Mouse (Mus musculus) bone marrow macrophage, adult 2 months (primary cell): ENCODE results near the gene Armc9. TPM values are rescaled to one million over a fixed set of nuclear protein-coding genes. Genes with fewer than 3 reads are reported as not detected.

Experiments
- H3K27ac ChIP-seq: 2 replicates; pipeline ENCODE4 v1.5.1; 2012; ENCODE audit warnings: low read depth, low read length; ENCODE audit not compliant: insufficient read depth
- H3K4me1 ChIP-seq: 2 replicates; pipeline ENCODE4 v1.6.1; 2012; ENCODE audit warnings: low read length; ENCODE audit not compliant: control insufficient read depth, insufficient read depth
- H3K4me3 ChIP-seq: 2 replicates; pipeline ENCODE4 v1.5.1; 2012; ENCODE audit warnings: mild to moderate bottlenecking, low read length, moderate library complexity; ENCODE audit not compliant: insufficient read depth
- CTCF ChIP-seq: IDR thresholded peaks from 2 replicates; pipeline ENCODE4 v1.5.1; 2012; ENCODE audit warnings: low read depth, mild to moderate bottlenecking, low read length, moderate library complexity
- POLR2A ChIP-seq: IDR thresholded peaks from 2 replicates; pipeline ENCODE4 v1.6.1; 2012; ENCODE audit warnings: mild to moderate bottlenecking, low read depth, low read length, borderline replicate concordance
- polyA plus RNA-seq: library from polyadenylated mRNA; stranded (reverse); fragments of >200 nt; gene quantifications from 2 replicates; pipeline ENCODE4 v1.2.4, GENCODE M21; 2012; ENCODE audit not compliant: missing spikeins, insufficient read depth, insufficient read length

The Armc9 gene
- polyA plus RNA-seq, 1 experiment, result 3.1 TPM

DNA sequence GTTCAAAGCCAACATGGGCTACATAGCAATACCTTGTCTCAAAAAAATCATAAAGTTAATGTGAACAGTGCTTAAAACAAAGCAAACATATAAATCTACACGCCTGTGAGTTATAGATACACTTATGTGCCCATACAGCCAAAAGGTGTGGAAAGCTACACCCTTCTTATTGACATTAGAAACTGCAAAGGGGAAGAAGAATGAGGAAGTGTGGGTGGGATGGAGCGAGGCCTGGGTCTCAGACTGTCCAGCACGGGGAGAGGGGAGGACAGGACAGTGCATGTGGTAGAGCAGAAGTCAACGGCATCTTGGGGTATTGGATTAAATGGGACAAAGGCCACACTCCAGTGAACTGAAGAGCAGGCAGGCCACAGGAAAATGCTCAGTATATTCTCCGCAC, 61.8 kb downstream of the Armc9 start:
- Histone ChIP-seq H3K27ac (no peak overlapping the region), H3K4me1 (peaks cover 39% of the 10 kb centered on the region), H3K4me3 (no peak overlapping the region)
- no peak for TF ChIP-seq POLR2A
- no peak for TF ChIP-seq CTCF

DNA sequence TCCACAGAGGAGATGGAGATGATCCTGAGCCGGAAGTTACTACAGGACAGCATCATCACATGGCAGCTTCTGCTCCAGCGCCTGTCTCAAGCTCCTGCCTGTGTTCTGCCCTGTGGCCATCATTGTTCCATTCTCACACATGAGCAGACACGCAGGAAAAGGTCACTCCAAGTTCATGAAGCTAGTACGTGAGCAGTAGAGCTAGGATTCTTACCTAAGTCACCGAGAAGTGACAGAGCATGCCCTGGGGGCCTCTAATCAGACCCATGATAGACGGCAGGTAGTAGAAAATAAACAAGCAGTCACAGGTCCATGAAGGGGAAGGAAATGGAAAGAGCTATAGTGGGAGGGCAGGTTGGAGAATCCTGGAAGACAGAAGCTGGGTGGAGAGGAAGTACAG, 63.4 kb downstream of the Armc9 start:
- Histone ChIP-seq H3K4me1 (peaks cover 39% of the 10 kb centered on the region), H3K4me3 (no peak overlapping the region), H3K27ac (peak overlapping the region; percentile 46)
- TF ChIP-seq POLR2A (no peak), CTCF (no peak)

DNA sequence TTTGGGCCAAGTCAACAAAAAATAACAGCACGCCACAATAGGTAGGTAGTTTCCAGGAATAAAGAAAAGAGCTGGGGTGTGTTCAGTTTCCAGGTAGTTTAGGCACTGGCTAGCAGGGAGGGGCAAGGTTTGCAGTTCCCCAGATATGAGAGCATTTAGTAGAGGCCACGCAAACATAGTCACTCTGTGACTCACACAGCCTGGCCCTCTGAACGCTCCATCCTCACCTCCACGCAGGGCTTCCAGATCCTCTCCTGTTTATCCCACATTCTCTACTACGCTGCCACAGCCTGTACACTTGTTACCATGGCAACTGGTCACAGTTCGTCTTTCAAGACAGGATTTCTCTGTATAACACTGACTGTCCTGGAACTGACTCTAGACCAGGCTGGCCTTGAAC, 70.6 kb downstream of the Armc9 start:
- no peak overlapping the region for H3K27ac ChIP-seq
- TF ChIP-seq CTCF (no peak), POLR2A (no peak)
- peaks cover 23% of the 10 kb centered on the region for H3K4me1 ChIP-seq
- H3K4me3 ChIP-seq, result no peak overlapping the region

GRCm38 (mm10) chr1:86228653-86229052, 74.1 kb downstream of the Armc9 start:
- H3K4me1 ChIP-seq, result peaks cover 41% of the 10 kb centered on the region
- no peak for TF ChIP-seq CTCF
- no peak for TF ChIP-seq POLR2A
- no peak overlapping the region for H3K4me3 ChIP-seq
- peak overlapping the region; percentile 100 for H3K27ac ChIP-seq

- Histone ChIP-seq H3K4me3 (no peak overlapping the region), H3K27ac (peak overlapping the region; percentile 100), H3K4me1 (peaks cover 45% of the 10 kb centered on the region)
- TF ChIP-seq CTCF (no peak), POLR2A (no peak)
Measured at GRCm38 (mm10) chr1:86229184-86229829, 74.7 kb downstream of the Armc9 start.

- Histone ChIP-seq H3K4me1 (peaks cover 50% of the 10 kb centered on the region), H3K27ac (no peak overlapping the region), H3K4me3 (no peak overlapping the region)
- TF ChIP-seq CTCF, result no peak
- no peak for TF ChIP-seq POLR2A
Measured at GRCm38 (mm10) chr1:86232631-86233030, 78.1 kb downstream of the Armc9 start.

- TF ChIP-seq CTCF (no peak), POLR2A (no peak)
- Histone ChIP-seq H3K27ac (peak overlapping the region; percentile 66), H3K4me3 (no peak overlapping the region), H3K4me1 (peaks cover 42% of the 10 kb centered on the region)
Measured at GRCm38 (mm10) chr1:86233808-86234207, 79.2 kb downstream of the Armc9 start.

GRCm38 (mm10) chr1:86235118-86235517, 80.5 kb downstream of the Armc9 start:
- Histone ChIP-seq H3K27ac (no peak overlapping the region), H3K4me3 (no peak overlapping the region), H3K4me1 (peaks cover 31% of the 10 kb centered on the region)
- TF ChIP-seq CTCF (no peak), POLR2A (no peak)

DNA sequence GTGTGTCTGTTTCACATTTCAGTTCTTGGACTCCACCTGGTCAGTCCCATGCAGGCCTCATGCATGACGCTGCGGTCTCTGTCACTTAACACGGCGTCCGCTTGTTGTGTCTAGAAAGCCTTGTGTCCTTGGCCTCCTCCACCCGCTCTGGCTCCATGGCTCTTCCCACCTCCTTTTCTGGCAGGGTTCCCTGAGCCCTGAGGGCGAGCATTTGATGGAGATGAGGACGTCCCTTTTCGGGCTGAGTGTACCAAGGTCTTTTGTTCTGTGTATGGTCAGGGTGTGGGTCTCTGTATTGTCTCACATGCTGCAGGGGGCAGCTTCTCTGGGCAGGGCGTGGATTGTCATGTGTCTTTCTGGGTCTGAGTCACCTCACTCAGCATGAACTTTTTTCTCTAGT, 81.9 kb downstream of the Armc9 start:
- Histone ChIP-seq H3K27ac (no peak overlapping the region), H3K4me3 (no peak overlapping the region), H3K4me1 (peaks cover 38% of the 10 kb centered on the region)
- no peak for TF ChIP-seq CTCF
- TF ChIP-seq POLR2A, result no peak

DNA sequence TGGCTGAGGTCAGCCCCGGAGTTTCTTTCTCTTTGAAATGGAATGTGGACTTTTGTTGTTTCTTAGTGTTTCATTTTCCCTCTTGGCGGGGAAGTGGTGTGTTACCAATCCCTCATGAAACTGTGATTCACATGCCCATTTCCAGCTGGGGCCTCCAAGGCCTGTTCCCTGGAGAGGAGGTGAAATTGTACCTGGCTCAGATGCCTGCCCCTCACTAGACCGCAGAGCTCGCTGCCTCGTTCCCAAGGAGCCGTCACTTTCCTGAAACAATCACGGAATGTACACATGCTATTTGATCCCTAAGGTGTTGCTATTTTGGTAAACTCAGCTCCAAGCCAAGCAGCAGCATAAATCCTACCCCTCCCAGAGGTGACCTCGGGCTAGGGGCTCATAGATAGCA, 84.4 kb downstream of the Armc9 start:
- H3K4me1 ChIP-seq, result peaks cover 25% of the 10 kb centered on the region
- no peak overlapping the region for H3K4me3 ChIP-seq
- no peak for TF ChIP-seq CTCF
- no peak for TF ChIP-seq POLR2A
- H3K27ac ChIP-seq, result no peak overlapping the region

GRCm38 (mm10) chr1:86239871-86240270, 85.3 kb downstream of the Armc9 start:
- no peak for TF ChIP-seq CTCF
- TF ChIP-seq POLR2A, result no peak

More at GRCm38 (mm10) chr1:86239871-86240270, 85.3 kb downstream of the Armc9 start:
- H3K4me1 ChIP-seq, result peaks cover 19% of the 10 kb centered on the region
- no peak overlapping the region for H3K4me3 ChIP-seq
- H3K27ac ChIP-seq, result no peak overlapping the region
